Mouse (Mus musculus): Measurements from ENCODE around the gene Trak1. TPM values are rescaled to one million over a fixed set of nuclear protein-coding genes. Genes with fewer than 3 reads are reported as not detected.
A peak's percentile ranks its signal among the peaks of the same experiment; 100 is the strongest.

The Trak1 gene
- polyA plus RNA-seq, 1 experiment from 2014 or later = 28.4 TPM

GRCm38 (mm10) chr9:121469711-121470110 lies 172.4 kb downstream of the Trak1 start:
- H3K4me2 ChIP-seq (replicated peaks) = no peak overlapping the region
- H3K27ac ChIP-seq (replicated peaks) = no peak overlapping the region
- no peak overlapping the region for H3K4me3 ChIP-seq (replicated peaks)
- peaks cover 49% of the 10 kb centered on the region for H3K36me3 ChIP-seq
- no peaks in the 10 kb centered on the region for H3K9me3 ChIP-seq (replicated peaks)
- 78% methylated on average over 6 of the region's 6 CpGs for WGBS
- no peaks in the 10 kb centered on the region for H3K4me1 ChIP-seq
- no peak for ATAC-seq (ENCODE audit: insufficient number of reproducible peaks, low FRiP score, low TSS enrichment, low read depth)
- no peaks in the 10 kb centered on the region for H3K27me3 ChIP-seq
- H3K9ac ChIP-seq = no peak overlapping the region

GRCm38 (mm10) chr9:121474771-121475170 lies 177.5 kb downstream of the Trak1 start:
- Histone ChIP-seq H3K27ac (replicated peaks) (no peak overlapping the region), H3K4me1 (no peaks in the 10 kb centered on the region)
- no peak for ATAC-seq (ENCODE audit: insufficient number of reproducible peaks, low FRiP score, low TSS enrichment, low read depth)

GRCm38 (mm10) chr9:121475488-121476452 lies 178.5 kb downstream of the Trak1 start:
- H3K36me3 ChIP-seq = peaks cover 30% of the 10 kb centered on the region; the same call in 1 of the 2 replicates
- no peak for ATAC-seq (ENCODE audit: insufficient number of reproducible peaks, low FRiP score, low TSS enrichment, low read depth)
- H3K4me2 ChIP-seq (replicated peaks) = no peak overlapping the region
- no peak overlapping the region for H3K9ac ChIP-seq
- H3K4me3 ChIP-seq (replicated peaks) = no peak overlapping the region
- no peaks in the 10 kb centered on the region for H3K27me3 ChIP-seq
- no peaks in the 10 kb centered on the region for H3K4me1 ChIP-seq
- no peak overlapping the region for H3K27ac ChIP-seq (replicated peaks)
- H3K9me3 ChIP-seq (replicated peaks) = no peaks in the 10 kb centered on the region
- 74% methylated on average over 16 of the region's 16 CpGs for WGBS

More at GRCm38 (mm10) chr9:121474771-121475170, 177.5 kb downstream of the Trak1 start:
- Histone ChIP-seq H3K36me3 (peaks cover 35% of the 10 kb centered on the region), H3K9ac (no peak overlapping the region), H3K4me2 (replicated peaks) (no peak overlapping the region), H3K4me3 (replicated peaks) (no peak overlapping the region), H3K27me3 (no peaks in the 10 kb centered on the region), H3K9me3 (replicated peaks) (no peaks in the 10 kb centered on the region)
- 84% methylated on average over 5 of the region's 5 CpGs for WGBS

- Histone ChIP-seq H3K4me3 (replicated peaks) (peak overlapping the region; percentile 27), H3K27me3 (no peaks in the 10 kb centered on the region), H3K9ac (no peak overlapping the region), H3K36me3 (peaks cover 22% of the 10 kb centered on the region; the same call in 1 of the 2 replicates), H3K27ac (replicated peaks) (no peak overlapping the region), H3K9me3 (replicated peaks) (no peaks in the 10 kb centered on the region), H3K4me1 (no peaks in the 10 kb centered on the region), H3K4me2 (replicated peaks) (peak overlapping the region; percentile 41)
- 11% methylated on average over 15 of the region's 15 CpGs for WGBS
- 0 out of 2 replicates have a peak, but pooled peaks have one; percentile 12 for ATAC-seq (ENCODE audit: insufficient number of reproducible peaks, low FRiP score, low TSS enrichment, low read depth)
Observed at GRCm38 (mm10) chr9:121477305-121477911, 180.1 kb downstream of the Trak1 start.

GRCm38 (mm10) chr9:121479453-121479852 lies 182.2 kb downstream of the Trak1 start:
- H3K9ac ChIP-seq = no peak overlapping the region
- no peaks in the 10 kb centered on the region for H3K9me3 ChIP-seq (replicated peaks)
- ATAC-seq (ENCODE audit: insufficient number of reproducible peaks, low FRiP score, low TSS enrichment, low read depth) = peak; percentile 54
- no peak overlapping the region for H3K4me3 ChIP-seq (replicated peaks)
- H3K4me2 ChIP-seq (replicated peaks) = no peak overlapping the region
- no peaks in the 10 kb centered on the region for H3K4me1 ChIP-seq
- H3K27ac ChIP-seq (replicated peaks) = no peak overlapping the region
- H3K27me3 ChIP-seq = no peaks in the 10 kb centered on the region
- 22% methylated on average over 5 of the region's 5 CpGs for WGBS
- peaks cover 5% of the 10 kb centered on the region; the same call in 1 of the 2 replicates for H3K36me3 ChIP-seq

GRCm38 (mm10) chr9:121487216-121487615 lies 189.9 kb downstream of the Trak1 start:
- no peak overlapping the region for H3K27ac ChIP-seq (replicated peaks)
- H3K9ac ChIP-seq = no peak overlapping the region
- ATAC-seq (ENCODE audit: insufficient number of reproducible peaks, low FRiP score, low TSS enrichment, low read depth) = no peak
- WGBS = 66% methylated on average over 7 of the region's 7 CpGs
- H3K4me3 ChIP-seq (replicated peaks) = no peak overlapping the region
- no peaks in the 10 kb centered on the region for H3K9me3 ChIP-seq (replicated peaks)
- no peaks in the 10 kb centered on the region for H3K36me3 ChIP-seq
- H3K4me1 ChIP-seq = no peaks in the 10 kb centered on the region
- H3K27me3 ChIP-seq = peaks cover 6% of the 10 kb centered on the region
- H3K4me2 ChIP-seq (replicated peaks) = no peak overlapping the region

GRCm38 (mm10) chr9:121491592-121492240 lies 194.4 kb downstream of the Trak1 start:
- H3K4me3 ChIP-seq (replicated peaks) = no peak overlapping the region
- peaks cover 50% of the 10 kb centered on the region for H3K27me3 ChIP-seq
- peak; percentile 57 for ATAC-seq (ENCODE audit: insufficient number of reproducible peaks, low FRiP score, low TSS enrichment, low read depth)
- no peak overlapping the region for H3K9ac ChIP-seq
- H3K27ac ChIP-seq (replicated peaks) = no peak overlapping the region
- no peaks in the 10 kb centered on the region for H3K9me3 ChIP-seq (replicated peaks)
- WGBS = 78% methylated on average over 11 of the region's 11 CpGs
- peaks cover 10% of the 10 kb centered on the region; the same call in 1 of the 2 replicates for H3K4me1 ChIP-seq
- H3K4me2 ChIP-seq (replicated peaks) = no peak overlapping the region
- H3K36me3 ChIP-seq = no peaks in the 10 kb centered on the region

GRCm38 (mm10) chr9:121494006-121494767 lies 196.9 kb downstream of the Trak1 start:
- Histone ChIP-seq H3K4me1 (peaks cover 10% of the 10 kb centered on the region; the same call in 1 of the 2 replicates), H3K36me3 (no peaks in the 10 kb centered on the region), H3K27ac (replicated peaks) (no peak overlapping the region), H3K9ac (no peak overlapping the region), H3K9me3 (replicated peaks) (no peaks in the 10 kb centered on the region), H3K4me2 (replicated peaks) (peak overlapping the region; percentile 49), H3K4me3 (replicated peaks) (peak overlapping the region; percentile 27), H3K27me3 (peaks cover 60% of the 10 kb centered on the region)
- 2% methylated on average over 48 of the region's 48 CpGs for WGBS
- no peak for ATAC-seq (ENCODE audit: insufficient number of reproducible peaks, low FRiP score, low TSS enrichment, low read depth)

- ATAC-seq (ENCODE audit: insufficient number of reproducible peaks, low FRiP score, low TSS enrichment, low read depth) = no peak
- Histone ChIP-seq H3K27ac (replicated peaks) (no peak within 1 kb of the TSS), H3K27me3 (peaks cover 60% of the 10 kb centered on the region), H3K9me3 (replicated peaks) (no peaks in the 10 kb centered on the region), H3K4me3 (replicated peaks) (peak within 1 kb of the TSS; percentile 27; the same call in 1 of the 2 replicates), H3K36me3 (no peaks in the 10 kb centered on the region), H3K9ac (no peak within 1 kb of the TSS), H3K4me2 (replicated peaks) (peak within 1 kb of the TSS; percentile 49), H3K4me1 (peaks cover 10% of the 10 kb centered on the region; the same call in 1 of the 2 replicates)
- WGBS = 3% methylated on average over 12 of the region's 12 CpGs
Observed at GRCm38 (mm10) chr9:121495529-121495928, 198.2 kb downstream of the Trak1 start, which contains the start of gene Cck. Gene Cck, minus strand, starts transcription at chr9:121495694.

- no peak overlapping the region for H3K4me3 ChIP-seq (replicated peaks)
- 22% methylated on average over 10 of the region's 10 CpGs for WGBS
- no peak overlapping the region for H3K4me2 ChIP-seq (replicated peaks)
- no peaks in the 10 kb centered on the region for H3K9me3 ChIP-seq (replicated peaks)
- H3K36me3 ChIP-seq = no peaks in the 10 kb centered on the region
- no peak overlapping the region for H3K9ac ChIP-seq
- H3K27me3 ChIP-seq = peaks cover 60% of the 10 kb centered on the region
- no peak for ATAC-seq (ENCODE audit: insufficient number of reproducible peaks, low FRiP score, low TSS enrichment, low read depth)
- no peak overlapping the region for H3K27ac ChIP-seq (replicated peaks)
- H3K4me1 ChIP-seq = peaks cover 10% of the 10 kb centered on the region; the same call in 1 of the 2 replicates
Observed at GRCm38 (mm10) chr9:121496102-121496501, 198.8 kb downstream of the Trak1 start.

Data from embryonic facial prominence, embryonic 15.5 days (tissue).